Mouse (Mus musculus): ENCODE data around the gene Capn11. TPM values are rescaled to one million over a fixed set of nuclear protein-coding genes. Genes with fewer than 3 reads are reported as not detected.
A peak's percentile ranks its signal among the peaks of the same experiment; 100 is the strongest.

Gene Capn11
- polyA plus RNA-seq (2015; fragmentation: Nextera tagmentation; extraction: Ambion mirVana) = 0.31 and 0.41 TPM in 2 replicates

DNA sequence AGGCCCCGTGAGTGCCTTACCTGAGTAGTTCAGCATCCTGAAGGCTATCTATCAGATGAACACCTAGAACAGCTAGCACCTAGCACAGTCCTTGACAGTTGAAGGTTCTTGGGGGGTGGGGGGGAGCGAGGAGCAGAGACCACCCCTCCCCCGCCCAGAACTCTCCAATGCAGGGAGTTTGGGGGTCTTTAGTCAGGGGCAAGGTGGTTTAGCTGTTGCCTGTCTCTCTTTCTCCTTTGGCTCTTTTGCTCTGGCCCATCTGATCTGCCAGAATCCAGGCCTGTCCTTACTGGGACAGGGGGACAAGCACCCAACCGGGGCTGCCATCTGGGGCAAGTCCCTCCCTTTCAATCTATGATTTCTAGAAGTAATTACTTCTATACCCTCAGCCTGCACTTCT, at the start of gene Capn11:
Gene Capn11 (minus strand): TSS at position 101 of the 400 bp plus-strand sequence.
- peaks cover 21% of the 10 kb centered on the region; the same call in 1 of the 2 replicates for H3K36me3 ChIP-seq
- ATAC-seq (ENCODE audit: borderline replicate concordance, extremely low read depth, low FRiP score, low TSS enrichment) = no peak
- H3K9ac ChIP-seq = no peak within 1 kb of the TSS
- no peaks in the 10 kb centered on the region for H3K4me1 ChIP-seq
- no peak within 1 kb of the TSS for H3K27ac ChIP-seq
- H3K4me2 ChIP-seq = no peak within 1 kb of the TSS
- no peak within 1 kb of the TSS for H3K4me3 ChIP-seq
- no peaks in the 10 kb centered on the region for H3K27me3 ChIP-seq
- H3K9me3 ChIP-seq = no peaks in the 10 kb centered on the region
- WGBS = 63% methylated on average over 4 of the region's 4 CpGs

DNA sequence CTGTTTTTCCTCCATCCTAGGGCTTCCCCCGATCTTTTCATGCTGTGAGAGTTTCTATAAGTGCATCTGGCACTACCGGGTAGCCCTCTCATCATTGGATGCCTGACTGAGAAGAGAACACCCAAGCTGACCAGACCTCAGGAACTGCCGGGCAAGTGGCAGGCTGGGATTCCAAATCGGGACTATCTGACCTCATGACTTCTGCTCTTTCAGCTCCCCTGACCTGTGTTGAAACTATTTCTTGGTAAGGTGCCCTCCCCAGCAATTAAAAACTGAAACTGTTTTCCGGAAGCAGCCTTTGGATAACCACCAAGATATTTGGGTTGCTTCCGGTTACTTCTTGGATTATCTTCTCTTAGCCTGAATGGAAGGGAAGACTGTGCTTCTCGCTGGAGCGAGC, 49.1 kb upstream of the Capn11 start:
- Histone ChIP-seq H3K9me3 (no peaks in the 10 kb centered on the region), H3K27me3 (no peaks in the 10 kb centered on the region), H3K4me3 (no peak overlapping the region), H3K4me2 (no peak overlapping the region), H3K27ac (no peak overlapping the region), H3K4me1 (no peaks in the 10 kb centered on the region), H3K36me3 (no peaks in the 10 kb centered on the region), H3K9ac (no peak overlapping the region)
- WGBS = 81% methylated on average over 8 of the region's 8 CpGs
- no peak for ATAC-seq (ENCODE audit: borderline replicate concordance, extremely low read depth, low FRiP score, low TSS enrichment)

DNA sequence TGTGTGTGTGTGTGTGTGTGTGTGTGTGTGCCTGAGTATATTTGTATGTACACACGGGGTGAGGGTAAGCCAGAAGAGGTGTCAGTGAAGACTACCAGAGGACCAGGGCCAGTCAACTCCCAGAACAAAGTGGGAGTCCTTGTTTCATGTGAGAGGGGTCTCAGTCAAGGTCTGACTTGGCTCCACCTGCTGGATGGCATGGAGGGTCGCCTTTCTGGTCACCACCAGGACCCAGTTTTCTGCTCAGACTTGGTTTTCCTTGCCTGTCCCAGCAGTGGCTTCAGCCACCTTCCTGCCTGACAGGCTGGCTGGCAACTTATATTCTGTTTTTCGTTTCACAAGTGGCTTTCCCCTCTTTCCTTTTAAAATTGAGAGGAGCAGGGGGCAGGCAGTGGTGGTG, 48.3 kb upstream of the Capn11 start:
- Histone ChIP-seq H3K4me1 (peaks cover 5% of the 10 kb centered on the region; the same call in 1 of the 2 replicates), H3K9me3 (no peaks in the 10 kb centered on the region), H3K36me3 (no peaks in the 10 kb centered on the region), H3K9ac (no peak overlapping the region), H3K4me3 (no peak overlapping the region), H3K27me3 (no peaks in the 10 kb centered on the region), H3K4me2 (no peak overlapping the region), H3K27ac (no peak overlapping the region)
- no peak for ATAC-seq (ENCODE audit: borderline replicate concordance, extremely low read depth, low FRiP score, low TSS enrichment)
- 18% methylated on average over 3 of the region's 3 CpGs for WGBS

DNA sequence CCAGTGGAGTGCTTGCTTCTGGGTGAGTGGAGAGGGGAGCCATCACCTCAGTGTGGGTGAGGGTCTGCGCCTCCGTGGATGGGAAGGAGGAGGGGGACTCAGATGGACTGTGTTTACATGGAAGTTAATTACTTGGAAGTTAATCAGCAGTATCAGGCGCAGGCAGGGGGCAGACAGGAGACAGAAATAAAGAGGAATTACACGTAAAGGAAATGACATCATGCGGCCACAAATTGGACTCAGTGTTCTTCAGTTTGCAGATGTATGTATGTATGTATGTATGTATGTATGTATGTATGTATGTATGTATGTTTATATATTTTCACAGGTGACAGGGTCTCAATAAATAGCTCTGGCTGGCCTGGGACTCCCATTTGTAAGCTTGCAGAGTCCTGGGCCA, 47.7 kb upstream of the Capn11 start:
- ATAC-seq (ENCODE audit: borderline replicate concordance, extremely low read depth, low FRiP score, low TSS enrichment) = no peak
- Histone ChIP-seq H3K9me3 (no peaks in the 10 kb centered on the region), H3K27me3 (no peaks in the 10 kb centered on the region), H3K4me1 (peaks cover 8% of the 10 kb centered on the region), H3K27ac (no peak overlapping the region), H3K36me3 (no peaks in the 10 kb centered on the region), H3K4me3 (no peak overlapping the region), H3K4me2 (no peak overlapping the region), H3K9ac (no peak overlapping the region)
- 44% methylated on average over 5 of the region's 5 CpGs for WGBS

DNA sequence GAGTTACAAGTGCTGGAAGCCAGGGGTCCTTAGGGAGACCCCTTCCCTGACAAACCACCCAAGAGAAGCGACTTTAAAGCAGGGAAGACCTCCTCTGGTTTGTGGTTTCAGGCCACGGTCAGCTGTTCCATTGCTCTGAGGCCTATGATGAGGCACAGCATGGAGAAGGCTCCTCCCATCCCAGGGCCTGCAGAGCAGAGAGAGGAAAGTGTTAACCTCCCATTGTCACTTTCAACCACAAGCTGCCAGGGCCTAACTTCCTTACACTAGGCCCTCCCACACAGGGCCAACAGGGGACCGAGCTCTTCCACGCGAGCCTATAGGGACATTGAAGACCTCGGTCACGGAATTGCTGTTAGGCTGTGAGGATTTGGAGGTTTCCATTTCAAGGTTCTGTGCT, 44.1 kb upstream of the Capn11 start:
- Histone ChIP-seq H3K4me2 (no peak overlapping the region), H3K27ac (no peak overlapping the region), H3K36me3 (peaks cover 4% of the 10 kb centered on the region; the same call in 1 of the 2 replicates), H3K4me3 (no peak overlapping the region), H3K27me3 (no peaks in the 10 kb centered on the region), H3K9ac (no peak overlapping the region), H3K4me1 (peaks cover 38% of the 10 kb centered on the region), H3K9me3 (no peaks in the 10 kb centered on the region)
- no peak for ATAC-seq (ENCODE audit: borderline replicate concordance, extremely low read depth, low FRiP score, low TSS enrichment)
- WGBS = 53% methylated on average over 7 of the region's 7 CpGs

DNA sequence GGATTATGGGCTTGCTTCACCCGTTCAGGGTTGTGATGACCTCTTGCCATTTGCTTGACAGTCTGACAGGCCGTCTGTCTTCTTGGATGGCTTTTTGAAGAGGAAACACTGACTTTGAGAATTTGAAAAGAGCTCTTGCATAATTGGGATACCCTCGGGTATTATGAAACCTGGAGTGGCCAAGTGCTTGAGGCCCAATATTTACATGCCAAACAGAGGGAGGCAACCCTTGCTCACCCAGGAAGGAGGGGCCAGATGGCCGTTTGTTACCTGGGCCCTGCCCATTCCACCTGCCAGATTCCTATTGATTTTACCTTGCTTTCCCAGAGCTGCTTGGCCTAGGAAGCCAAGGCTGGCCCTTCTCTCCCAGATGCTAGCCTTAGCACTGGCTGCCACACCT, 43.1 kb upstream of the Capn11 start:
- WGBS = 27% methylated on average over 4 of the region's 4 CpGs
- no peaks in the 10 kb centered on the region for H3K9me3 ChIP-seq
- H3K4me2 ChIP-seq = no peak overlapping the region
- H3K4me3 ChIP-seq = no peak overlapping the region
- no peak overlapping the region for H3K9ac ChIP-seq
- peaks cover 45% of the 10 kb centered on the region for H3K4me1 ChIP-seq
- H3K36me3 ChIP-seq = peaks cover 6% of the 10 kb centered on the region; the same call in 1 of the 2 replicates
- H3K27ac ChIP-seq = peak overlapping the region; percentile 50
- peak; percentile 27; the same call in 1 of the 2 replicates for ATAC-seq (ENCODE audit: borderline replicate concordance, extremely low read depth, low FRiP score, low TSS enrichment)
- H3K27me3 ChIP-seq = no peaks in the 10 kb centered on the region

DNA sequence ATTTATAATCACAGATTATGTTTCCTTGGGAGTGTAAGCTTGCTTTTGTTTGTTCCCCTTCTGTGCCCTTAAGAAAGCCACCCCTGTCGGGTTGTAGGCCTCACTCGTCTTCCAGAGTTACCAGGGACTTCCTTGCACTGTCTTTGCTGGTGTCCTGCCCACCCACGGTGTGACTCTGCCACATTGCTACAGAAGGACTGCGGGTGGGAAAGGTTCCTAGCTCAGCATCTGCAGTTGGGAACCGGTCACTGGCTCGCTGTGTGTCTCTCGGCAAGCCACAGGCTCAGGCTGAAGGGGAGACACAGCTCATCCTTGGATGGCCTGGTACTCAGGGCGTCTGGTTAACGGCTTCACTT, 42.1 kb upstream of the Capn11 start:
- Histone ChIP-seq H3K4me1 (peaks cover 50% of the 10 kb centered on the region), H3K27me3 (no peaks in the 10 kb centered on the region), H3K27ac (0 out of 2 replicates have a peak overlapping the region, but pooled peaks have one; percentile 50), H3K9ac (no peak overlapping the region), H3K4me2 (no peak overlapping the region), H3K36me3 (peaks cover 6% of the 10 kb centered on the region; the same call in 1 of the 2 replicates), H3K9me3 (no peaks in the 10 kb centered on the region), H3K4me3 (no peak overlapping the region)
- no peak for ATAC-seq (ENCODE audit: borderline replicate concordance, extremely low read depth, low FRiP score, low TSS enrichment)
- 70% methylated on average over 9 of the region's 9 CpGs for WGBS

DNA sequence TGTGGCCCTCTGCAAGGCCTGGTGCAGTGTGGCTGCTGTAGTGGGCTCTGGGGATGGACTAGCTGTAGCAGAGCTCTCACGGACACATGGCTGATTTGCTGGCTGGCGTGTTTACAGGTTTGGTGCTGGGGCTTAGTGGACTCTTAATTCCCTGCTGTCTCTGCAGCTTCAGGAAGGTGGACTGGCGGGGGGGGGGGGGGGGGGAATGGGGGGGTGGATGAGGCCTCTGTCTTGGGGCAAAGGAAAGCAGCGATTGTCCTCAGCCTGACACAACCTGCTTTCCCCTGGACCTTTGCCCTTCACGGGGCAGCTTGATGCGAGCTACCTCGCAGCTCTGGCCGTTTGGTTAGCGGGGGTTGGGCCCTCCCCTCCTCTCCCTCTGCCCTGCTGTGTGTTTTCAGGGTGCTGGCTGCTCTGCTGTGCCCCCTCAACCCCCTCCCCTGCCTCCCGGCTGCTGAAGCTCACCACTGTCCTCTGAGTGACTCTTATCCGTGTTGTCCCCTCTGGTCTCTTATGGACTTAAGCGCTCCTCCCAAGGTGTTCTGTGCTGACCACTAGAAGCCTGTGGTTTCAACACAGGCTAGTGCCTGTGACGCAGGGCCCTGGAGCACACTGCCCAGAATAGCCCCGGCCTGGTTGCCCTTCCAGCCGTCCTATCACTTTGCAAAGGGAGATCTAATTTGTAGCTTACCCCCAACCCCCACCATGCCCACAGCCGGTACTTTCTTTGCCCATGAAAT, 41.5 kb upstream of the Capn11 start:
- Histone ChIP-seq H3K9me3 (no peaks in the 10 kb centered on the region), H3K36me3 (peaks cover 6% of the 10 kb centered on the region; the same call in 1 of the 2 replicates), H3K4me1 (peaks cover 52% of the 10 kb centered on the region), H3K27ac (no peak overlapping the region), H3K4me3 (no peak overlapping the region), H3K4me2 (no peak overlapping the region), H3K27me3 (no peaks in the 10 kb centered on the region), H3K9ac (no peak overlapping the region)
- WGBS = 44% methylated on average over 10 of the region's 16 CpGs
- ATAC-seq (ENCODE audit: borderline replicate concordance, extremely low read depth, low FRiP score, low TSS enrichment) = no peak

DNA sequence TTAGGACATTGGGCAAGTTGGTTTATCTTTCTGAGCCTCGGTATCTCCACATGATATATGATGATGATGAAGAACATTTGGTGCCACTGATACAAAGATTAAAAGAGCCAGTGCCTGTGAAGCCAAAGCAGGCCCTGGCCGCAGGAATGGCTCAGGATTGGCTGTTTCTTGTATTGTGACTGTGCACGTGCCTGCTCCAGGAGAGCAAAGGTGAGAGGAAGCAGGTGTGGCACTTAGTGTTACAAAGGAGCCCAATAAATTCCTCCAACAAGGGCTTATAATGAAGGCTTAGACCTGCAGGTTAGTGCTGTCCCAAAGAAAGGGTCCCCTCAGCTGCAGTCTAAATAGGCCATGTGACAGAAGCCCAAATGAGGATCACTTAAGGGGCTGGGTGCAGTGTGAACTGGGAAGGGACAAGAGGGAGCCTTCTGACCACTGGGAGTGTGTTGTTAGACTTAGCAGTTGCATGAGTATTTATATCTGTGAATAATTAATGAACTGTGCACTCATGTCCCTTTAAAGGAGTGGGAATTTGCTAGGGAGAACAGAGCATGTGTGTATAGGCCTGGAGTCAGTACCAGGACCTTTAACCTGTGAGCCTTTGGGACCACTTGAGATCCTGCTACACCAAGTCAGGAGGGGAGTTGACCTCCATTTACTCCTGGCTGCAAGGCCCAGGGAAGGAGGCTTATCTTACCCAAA, 40.1 kb upstream of the Capn11 start:
- no peaks in the 10 kb centered on the region for H3K9me3 ChIP-seq
- WGBS = 79% methylated on average over 3 of the region's 3 CpGs
- peaks cover 6% of the 10 kb centered on the region; the same call in 1 of the 2 replicates for H3K36me3 ChIP-seq
- H3K27ac ChIP-seq = no peak overlapping the region
- H3K4me1 ChIP-seq = peaks cover 66% of the 10 kb centered on the region
- no peak overlapping the region for H3K9ac ChIP-seq
- H3K27me3 ChIP-seq = no peaks in the 10 kb centered on the region
- no peak overlapping the region for H3K4me2 ChIP-seq
- no peak for ATAC-seq (ENCODE audit: borderline replicate concordance, extremely low read depth, low FRiP score, low TSS enrichment)
- H3K4me3 ChIP-seq = no peak overlapping the region

DNA sequence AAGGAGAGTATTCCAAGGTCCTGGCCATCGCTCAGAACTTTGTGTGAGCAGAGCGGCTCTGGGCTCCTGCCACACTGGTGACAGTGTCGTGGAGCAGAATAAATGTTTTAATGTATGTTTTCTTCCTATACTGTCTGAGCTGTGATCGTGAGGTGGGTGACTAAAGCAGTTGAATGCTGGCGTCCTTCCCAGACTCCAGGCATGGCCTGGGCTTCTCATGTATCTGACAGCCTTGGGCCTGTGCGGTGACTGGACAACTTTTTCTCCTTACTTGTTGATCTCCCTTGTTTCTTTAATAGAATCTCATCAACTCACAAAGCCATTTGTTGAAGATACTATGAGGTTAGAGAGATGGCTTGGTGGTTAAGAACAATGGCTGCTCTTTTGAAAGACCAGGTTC, 39.2 kb upstream of the Capn11 start:
- H3K4me1 ChIP-seq = peaks cover 74% of the 10 kb centered on the region
- H3K9me3 ChIP-seq = no peaks in the 10 kb centered on the region
- peaks cover 6% of the 10 kb centered on the region; the same call in 1 of the 2 replicates for H3K36me3 ChIP-seq
- no peak overlapping the region for H3K4me3 ChIP-seq
- no peak overlapping the region for H3K9ac ChIP-seq
- ATAC-seq (ENCODE audit: borderline replicate concordance, extremely low read depth, low FRiP score, low TSS enrichment) = no peak
- 67% methylated on average over 6 of the region's 6 CpGs for WGBS
- H3K27me3 ChIP-seq = no peaks in the 10 kb centered on the region
- no peak overlapping the region for H3K27ac ChIP-seq
- H3K4me2 ChIP-seq = no peak overlapping the region

DNA sequence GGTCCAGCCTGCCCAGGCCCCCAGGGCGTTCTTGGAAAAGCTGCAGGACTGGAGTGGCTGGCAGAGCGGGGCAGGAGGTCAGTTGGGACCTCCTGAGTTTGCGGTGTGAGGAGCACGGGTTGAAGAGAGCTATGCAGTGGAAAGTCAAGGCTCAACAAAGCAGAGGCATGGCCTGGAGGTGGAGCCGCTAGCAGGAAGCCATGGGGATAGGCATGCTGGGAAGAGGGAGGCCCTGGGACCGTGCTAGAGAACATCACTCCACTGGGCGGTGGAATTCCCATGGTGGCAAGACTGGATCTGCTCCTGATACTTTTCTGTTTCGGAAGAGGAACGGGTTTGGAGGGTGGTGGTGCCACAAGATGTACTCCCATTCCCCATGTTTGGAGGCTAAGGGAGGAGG, 37.9 kb upstream of the Capn11 start:
- Histone ChIP-seq H3K4me3 (no peak overlapping the region), H3K27ac (0 out of 2 replicates have a peak overlapping the region, but pooled peaks have one; percentile 11), H3K4me1 (peaks cover 82% of the 10 kb centered on the region), H3K4me2 (no peak overlapping the region), H3K9ac (no peak overlapping the region), H3K9me3 (no peaks in the 10 kb centered on the region), H3K27me3 (no peaks in the 10 kb centered on the region), H3K36me3 (peaks cover 6% of the 10 kb centered on the region; the same call in 1 of the 2 replicates)
- 77% methylated on average over 9 of the region's 9 CpGs for WGBS
- no peak for ATAC-seq (ENCODE audit: borderline replicate concordance, extremely low read depth, low FRiP score, low TSS enrichment)

Data from lung, embryonic 15.5 days (tissue).